Mouse (Mus musculus): ENCODE results near the gene Cep68. TPM values are rescaled to one million over a fixed set of nuclear protein-coding genes. Genes with fewer than 3 reads are reported as not detected.
A peak's percentile ranks its signal among the peaks of the same experiment; 100 is the strongest.

Gene Cep68
- 10 to 100 TPM; 30.8 to 36.1 TPM for total RNA-seq (2021)
- long read RNA-seq, experiment 1, full-length matches to known transcripts, result 29 of 45 reads
- long read RNA-seq, experiment 1, partial matches to known transcripts, result 10 of 45 reads
- long read RNA-seq, experiment 1, other reads (novel, unspliced or antisense), result 6 of 45 reads
- long read RNA-seq, experiment 2, full-length matches to known transcripts, result 23 of 34 reads
- long read RNA-seq, experiment 2, partial matches to known transcripts, result 5 of 34 reads
- long read RNA-seq, experiment 2, other reads (novel, unspliced or antisense), result 6 of 34 reads

DNA sequence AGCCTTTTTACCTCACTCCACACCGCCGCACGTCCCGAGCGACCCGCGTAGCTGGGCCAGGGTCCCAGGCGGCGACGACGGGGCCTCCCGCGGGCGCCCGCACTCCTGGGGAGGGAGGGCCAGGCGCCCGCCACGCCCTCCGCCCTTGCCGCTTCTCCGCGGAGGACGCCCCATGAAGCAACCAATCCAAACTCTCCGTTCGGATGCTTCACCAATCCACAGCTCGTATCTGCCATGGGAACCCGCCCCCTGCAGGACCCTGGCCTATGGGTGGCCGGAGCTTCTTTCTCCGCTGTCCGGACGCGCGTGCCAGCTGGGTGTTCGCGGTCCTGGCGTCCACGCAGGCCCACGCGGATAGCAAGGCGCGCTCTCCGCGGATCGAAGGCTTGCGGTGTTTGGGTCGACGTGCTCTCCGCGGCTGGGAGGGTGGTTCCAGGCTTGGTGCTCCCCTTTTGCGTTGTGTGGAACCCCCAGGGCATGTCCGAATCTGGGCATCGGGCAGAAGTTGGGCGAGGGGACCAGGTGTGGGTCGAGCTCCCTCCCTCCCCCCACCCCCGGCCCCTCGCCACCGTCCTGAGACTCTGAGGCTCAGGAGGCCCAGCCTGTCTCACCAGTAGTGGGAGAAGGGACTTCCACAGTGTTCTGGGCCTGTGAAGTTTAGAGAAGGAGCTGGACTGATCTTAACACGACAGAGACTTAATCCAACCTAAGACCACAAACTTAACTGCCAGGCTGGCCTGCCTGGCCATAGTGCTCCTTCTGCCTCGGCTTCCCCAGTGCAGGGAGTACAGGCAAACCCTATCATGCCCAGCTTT lies at the start of gene Cep68:
Cep68 (minus strand) TSS at position 134 of the 815 bp plus-strand sequence.
- Histone ChIP-seq H3K4me3 (peak within 1 kb of the TSS; percentile 100), H3K27ac (peak within 1 kb of the TSS; percentile 97)
- peak; percentile 97 for DNase-seq
- peak; percentile 17; the same call in 1 of the 2 replicates for TF ChIP-seq CTCF (IDR thresholded peaks at IDR 0.05)
- intact Hi-C loops (cut with DNase I), result loop anchor here (5.0 kb wide), 3 partner anchors 47 to 493 kb away; partner anchors contain the start of genes Aftph and Rab1a

- TF ChIP-seq CTCF (IDR thresholded peaks at IDR 0.05), result no peak
- H3K4me3 ChIP-seq, result no peak overlapping the region
- no peak overlapping the region for H3K27ac ChIP-seq
- intact Hi-C loops (cut with DNase I), result no loop called here
- DNase-seq, result no peak
Measured at GRCm38 (mm10) chr11:20284463-20284862, 35.2 kb upstream of the Cep68 start.

DNA sequence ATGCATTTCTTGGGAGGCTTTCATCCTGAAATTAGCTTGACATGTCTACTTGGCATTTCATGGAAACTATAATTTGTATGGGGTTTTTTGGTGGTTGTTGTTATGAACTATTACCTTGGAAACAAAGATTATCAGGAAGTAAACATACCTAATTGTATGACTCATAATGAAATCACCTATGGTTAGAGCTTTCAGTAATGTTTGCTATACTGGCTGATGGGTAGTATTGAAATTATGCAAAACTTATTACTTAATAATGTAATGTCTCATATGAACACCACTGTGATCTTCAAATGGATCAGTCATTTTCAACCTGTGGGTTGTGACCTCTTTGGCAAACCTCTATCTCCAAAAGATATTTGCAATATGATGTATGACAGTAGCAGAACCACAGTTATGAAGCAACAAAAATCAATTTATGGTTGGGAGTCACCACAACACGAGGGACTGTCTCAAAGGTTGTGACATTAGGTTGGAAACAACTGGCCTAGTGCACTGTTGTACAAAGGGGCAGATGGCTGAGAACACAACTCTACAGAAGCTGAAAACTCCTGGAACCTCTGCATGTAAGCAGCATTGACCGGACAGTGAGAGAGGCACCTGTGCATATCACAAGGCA lies 33.5 kb upstream of the Cep68 start:
- TF ChIP-seq CTCF (IDR thresholded peaks at IDR 0.05), result no peak
- intact Hi-C loops (cut with DNase I), result no loop called here

DNA sequence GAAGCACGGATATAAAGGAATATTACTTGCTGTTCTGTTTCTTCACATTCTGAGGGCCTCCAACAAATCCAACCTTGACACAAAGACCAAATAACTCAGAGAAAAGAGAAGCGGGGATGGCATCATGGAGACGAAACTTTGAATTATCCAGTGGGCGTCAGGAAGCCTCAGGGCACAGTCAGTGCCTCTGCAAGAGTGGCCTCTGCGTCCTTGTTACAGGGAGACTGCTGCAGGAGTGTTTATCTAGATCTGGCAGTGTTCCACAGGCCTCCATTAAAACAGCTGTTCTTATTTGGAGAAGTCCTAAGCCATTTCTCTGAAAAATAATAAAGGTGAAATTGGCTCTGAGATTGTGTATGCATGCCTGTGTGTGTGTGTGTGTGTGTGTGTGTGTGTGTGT lies 31.8 kb upstream of the Cep68 start:
- H3K4me3 ChIP-seq, result no peak overlapping the region
- TF ChIP-seq CTCF (IDR thresholded peaks at IDR 0.05), result no peak
- no peak overlapping the region for H3K27ac ChIP-seq
- intact Hi-C loops (cut with DNase I), result no loop called here
- DNase-seq, result no peak

More for the DNA sequence above, 33.5 kb upstream of the Cep68 start:
- Histone ChIP-seq H3K4me3 (no peak overlapping the region), H3K27ac (no peak overlapping the region)
- no peak for DNase-seq

DNA sequence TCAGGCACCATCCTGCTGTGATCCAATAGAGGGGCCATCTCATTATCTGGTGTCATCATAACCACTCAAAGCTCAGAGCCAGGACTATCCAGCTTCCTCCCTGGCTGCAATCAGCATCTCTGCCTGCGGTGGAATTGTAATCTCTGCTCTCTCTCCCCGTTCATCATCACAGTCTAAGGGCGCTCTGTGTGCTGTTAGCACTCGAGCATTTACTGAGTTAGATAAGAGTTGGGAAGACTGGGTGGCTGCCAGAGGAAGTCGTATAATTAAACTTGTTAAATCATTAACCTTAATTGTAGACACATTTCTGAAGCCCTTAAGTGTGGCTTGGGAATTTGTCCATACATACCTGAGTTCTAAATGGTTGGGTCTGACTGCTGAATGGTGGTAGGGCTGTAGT lies 29.5 kb upstream of the Cep68 start:
- H3K4me3 ChIP-seq, result no peak overlapping the region
- H3K27ac ChIP-seq, result no peak overlapping the region
- DNase-seq, result no peak
- intact Hi-C loops (cut with DNase I), result no loop called here
- TF ChIP-seq CTCF (IDR thresholded peaks at IDR 0.05), result no peak

- intact Hi-C loops (cut with DNase I), result no loop called here
- TF ChIP-seq CTCF (IDR thresholded peaks at IDR 0.05), result no peak
- Histone ChIP-seq H3K4me3 (no peak overlapping the region), H3K27ac (no peak overlapping the region)
- no peak for DNase-seq
Measured at GRCm38 (mm10) chr11:20277106-20277505, 27.9 kb upstream of the Cep68 start.

DNA sequence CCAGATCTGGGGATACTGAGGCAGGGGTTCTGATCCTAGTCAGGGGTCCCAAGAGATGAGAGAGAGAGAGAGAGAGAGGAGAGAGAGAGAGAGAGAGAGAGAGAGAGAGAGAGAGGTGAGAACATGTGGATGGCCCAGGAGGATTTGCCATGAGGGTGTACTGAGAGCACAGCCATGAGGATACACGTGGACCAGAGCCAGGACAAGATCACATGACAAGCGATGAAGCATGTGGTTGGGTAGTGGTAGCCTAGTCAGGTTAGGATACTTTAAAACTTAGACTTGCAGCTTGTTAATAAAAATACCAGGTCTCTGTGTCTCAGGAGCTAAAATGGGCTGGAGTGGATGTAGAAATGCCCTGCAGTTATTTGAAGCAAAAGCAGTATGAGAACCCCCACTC lies 26.7 kb upstream of the Cep68 start:
- intact Hi-C loops (cut with DNase I), result no loop called here
- no peak for TF ChIP-seq CTCF (IDR thresholded peaks at IDR 0.05)
- no peak for DNase-seq
- H3K4me3 ChIP-seq, result no peak overlapping the region
- no peak overlapping the region for H3K27ac ChIP-seq

DNA sequence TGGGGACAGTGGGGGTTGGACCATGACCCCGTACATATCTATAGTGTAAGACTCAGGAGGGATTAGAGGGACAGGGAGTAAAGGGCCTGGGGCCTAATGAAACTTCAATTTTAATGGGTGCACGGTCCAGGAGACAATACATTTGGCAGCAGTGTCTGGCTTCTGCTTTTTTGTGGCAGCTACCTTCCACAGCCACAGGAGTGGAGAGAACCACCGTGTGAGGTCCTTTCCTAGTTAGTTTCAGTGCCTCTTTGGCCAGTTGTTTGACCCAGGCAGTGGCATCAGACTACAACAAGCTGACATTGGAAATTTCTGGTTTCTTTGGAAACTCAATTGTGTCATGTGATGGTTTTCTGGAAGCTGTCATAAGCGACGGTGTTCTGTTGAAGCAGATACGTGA lies 20.7 kb upstream of the Cep68 start:
- no peak for DNase-seq
- no peak for TF ChIP-seq CTCF (IDR thresholded peaks at IDR 0.05)
- H3K27ac ChIP-seq, result no peak overlapping the region
- intact Hi-C loops (cut with DNase I), result no loop called here
- H3K4me3 ChIP-seq, result no peak overlapping the region

DNA sequence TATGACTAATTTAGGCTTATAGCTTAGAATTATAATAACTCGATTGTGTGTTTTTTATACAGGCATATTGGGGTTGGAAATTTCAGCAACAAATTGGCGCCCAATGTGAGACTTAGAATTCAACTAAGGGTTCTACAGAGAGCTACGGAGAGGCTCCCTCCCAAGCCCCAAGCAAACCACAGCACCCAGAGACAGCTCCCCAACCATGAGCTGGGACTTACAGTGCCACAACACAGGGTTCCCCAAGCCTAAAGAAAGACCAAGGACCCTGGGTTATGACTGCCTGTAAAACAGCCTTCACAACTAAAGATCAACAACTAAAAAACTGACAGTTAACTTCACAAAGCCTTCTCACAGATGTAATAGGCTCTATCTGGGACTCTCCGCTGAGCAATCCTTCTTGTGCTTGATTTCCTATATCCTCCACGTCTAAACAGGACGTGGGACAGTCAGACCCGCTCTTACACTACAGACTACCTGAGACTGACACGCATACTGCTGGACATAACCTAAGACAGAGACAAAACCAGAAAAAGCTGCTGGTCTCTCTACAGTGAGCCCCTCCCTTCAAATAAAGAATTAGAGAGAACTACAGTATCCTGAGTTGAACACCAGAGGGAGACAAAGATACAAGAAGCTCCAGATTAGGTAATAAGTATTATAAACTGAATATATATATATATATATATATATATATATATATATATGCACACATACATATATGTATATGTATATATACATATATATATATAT lies 13.6 kb upstream of the Cep68 start:
- intact Hi-C loops (cut with DNase I), result loop anchor here (1.0 to 5.0 kb wide), 2 partner anchors 69 to 138 kb away; partner anchors contain the start of gene Slc1a4
- peak; percentile 64 for TF ChIP-seq CTCF (IDR thresholded peaks at IDR 0.05)
- no peak overlapping the region for H3K27ac ChIP-seq
- H3K4me3 ChIP-seq, result no peak overlapping the region
- no peak for DNase-seq

DNA sequence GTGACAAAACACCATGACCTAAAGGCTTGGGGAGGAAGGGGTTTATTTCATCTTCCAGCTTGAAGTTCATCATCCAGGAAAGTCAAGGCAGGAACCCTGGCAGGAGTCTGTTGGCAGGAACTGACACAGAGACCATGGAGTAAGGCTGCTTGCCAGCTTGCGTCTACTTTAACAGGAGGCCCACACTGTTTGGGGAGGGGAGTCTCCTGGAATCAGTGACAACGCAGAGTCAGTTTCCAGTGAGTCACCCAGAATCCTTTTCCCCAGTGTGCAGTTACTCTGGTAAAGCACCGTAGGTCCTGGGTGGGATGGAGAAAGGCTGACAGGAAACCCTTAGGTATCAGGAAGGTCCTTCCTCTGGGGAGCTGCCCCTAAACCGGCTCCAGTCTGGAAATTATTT lies 5.6 kb upstream of the Cep68 start:
- DNase-seq, result no peak
- Histone ChIP-seq H3K27ac (no peak overlapping the region), H3K4me3 (no peak overlapping the region)
- no peak for TF ChIP-seq CTCF (IDR thresholded peaks at IDR 0.05)
- intact Hi-C loops (cut with DNase I), result no loop called here

DNA sequence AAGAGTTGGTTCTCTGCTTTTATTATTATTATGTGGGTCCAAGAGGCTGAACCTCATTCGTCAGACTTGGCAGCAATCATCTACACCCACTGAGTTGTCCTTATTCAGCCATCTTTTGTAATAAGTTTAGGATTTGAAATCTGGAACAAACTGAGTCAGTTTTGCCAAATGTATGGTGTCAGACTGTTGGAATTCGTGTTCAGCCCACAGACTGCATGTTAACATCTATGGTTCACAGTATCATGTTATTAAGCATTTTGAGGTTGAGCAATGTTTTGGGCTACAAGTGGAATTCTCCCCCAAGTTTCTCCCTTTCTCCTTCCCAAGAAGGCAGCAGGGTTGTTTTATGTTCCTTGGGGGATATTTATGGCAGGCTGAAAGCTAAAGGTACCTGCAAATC lies 3.9 kb upstream of the Cep68 start:
- Histone ChIP-seq H3K27ac (no peak overlapping the region), H3K4me3 (no peak overlapping the region)
- no peak for TF ChIP-seq CTCF (IDR thresholded peaks at IDR 0.05)
- no peak for DNase-seq
- intact Hi-C loops (cut with DNase I), result no loop called here

GRCm38 (mm10) chr11:20250476-20251178 lies 1.4 kb upstream of the Cep68 start:
- intact Hi-C loops (cut with DNase I), result no loop called here
- no peak overlapping the region for H3K27ac ChIP-seq
- no peak for DNase-seq
- TF ChIP-seq CTCF (IDR thresholded peaks at IDR 0.05), result no peak
- H3K4me3 ChIP-seq, result no peak overlapping the region

Data from gastrocnemius, adult 2 months (tissue).